Mouse (Mus musculus): ENCODE results near the gene Tmem139.

Gene Tmem139

GRCm38 (mm10) chr6:42282865-42283528, 21.2 kb downstream of the Tmem139 start:
- no peak for DNase-seq

- DNase-seq = no peak
These were observed 24.7 kb downstream of the Tmem139 start, which contains the start of gene Clcn1 for GRCm38 (mm10) chr6:42286448-42286847. Clcn1 (plus strand) TSS chr6:42286685.

- no peak for DNase-seq
These were observed 25.8 kb downstream of the Tmem139 start for GRCm38 (mm10) chr6:42287562-42287961.

GRCm38 (mm10) chr6:42293327-42293726, 31.6 kb downstream of the Tmem139 start:
- no peak for DNase-seq

GRCm38 (mm10) chr6:42295549-42296094, 33.9 kb downstream of the Tmem139 start:
- DNase-seq = no peak

GRCm38 (mm10) chr6:42299362-42299761, 37.6 kb downstream of the Tmem139 start:
- no peak for DNase-seq

GRCm38 (mm10) chr6:42309816-42310378, 48.1 kb downstream of the Tmem139 start:
- DNase-seq = no peak

- no peak for DNase-seq
These were observed 48.8 kb downstream of the Tmem139 start for GRCm38 (mm10) chr6:42310427-42311053.
